Mouse (Mus musculus) testis, adult 2 months (tissue): ENCODE measurements around the gene Med11.

Experiments used
- CTCF ChIP-seq: fragments of 200-500 bp; IDR thresholded peaks from 2 replicates; pipeline ENCODE4 v1.5.1; 2012; ENCODE audit warnings: low read depth, mild to moderate bottlenecking, inconsistent platforms, low read length, moderate library complexity; ENCODE audit not compliant: control insufficient read depth, insufficient read depth, insufficient replicate concordance
- POLR2A ChIP-seq: fragments of 200-500 bp; IDR thresholded peaks from 2 replicates; pipeline ENCODE4 v1.6.1; 2012; ENCODE audit warnings: low read depth, mild to moderate bottlenecking, inconsistent platforms, low read length, moderate library complexity; ENCODE audit not compliant: control insufficient read depth

GRCm38 (mm10) chr11:70489138-70489537 is 37.4 kb downstream of the Med11 start:
- no peak for TF ChIP-seq POLR2A
- TF ChIP-seq CTCF, result no peak
